Mouse (Mus musculus): ENCODE results near the gene Gm42417.

Gene Gm42417

DNA sequence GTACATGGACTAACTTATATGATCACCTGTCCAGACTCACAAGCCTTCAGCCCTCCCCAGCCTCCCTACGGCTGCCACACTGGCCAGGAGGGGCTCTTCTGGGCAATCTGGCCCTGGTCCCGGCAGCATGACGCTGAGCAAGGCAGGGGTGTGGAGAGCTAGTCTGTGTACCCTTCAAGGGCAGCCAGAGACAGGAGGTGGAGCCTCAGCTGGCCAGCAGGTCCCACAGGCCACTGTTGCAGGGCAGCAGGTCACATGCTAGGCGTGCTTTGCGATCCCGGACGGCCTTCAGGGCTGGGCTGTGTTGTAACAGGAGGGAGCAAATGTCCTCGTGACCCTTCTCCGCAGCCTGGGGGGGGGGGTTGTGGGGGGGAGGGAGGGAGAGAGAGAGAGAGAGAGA is at the start of gene Gm42417:
Gene Gm42417 (minus strand): TSS at position 244 of the 400 bp plus-strand sequence.
- DNase-seq, result peak; percentile 91

DNA sequence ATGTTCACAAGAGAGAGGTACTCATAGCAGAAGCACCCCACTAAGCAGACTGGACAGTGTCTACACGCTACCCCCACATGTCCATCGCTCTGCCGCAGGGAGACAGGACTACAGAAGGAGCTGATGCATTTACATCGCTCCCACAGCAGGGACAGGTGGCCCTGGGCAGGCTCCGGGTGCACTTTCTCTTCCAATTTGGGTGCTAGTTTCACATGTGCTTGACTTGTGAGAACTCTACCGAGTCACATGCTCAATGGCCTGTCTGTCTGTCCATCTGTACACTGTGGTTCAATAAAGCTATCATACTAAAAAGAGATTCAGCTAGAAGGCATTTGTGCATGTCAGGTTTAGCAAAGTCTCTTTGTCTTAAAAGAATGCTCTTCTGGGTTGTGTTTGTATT is 48.6 kb upstream of the Gm42417 start:
- DNase-seq, result no peak

GRCm38 (mm10) chr1:36586288-36586687 is 47.1 kb upstream of the Gm42417 start:
- DNase-seq, result no peak

DNA sequence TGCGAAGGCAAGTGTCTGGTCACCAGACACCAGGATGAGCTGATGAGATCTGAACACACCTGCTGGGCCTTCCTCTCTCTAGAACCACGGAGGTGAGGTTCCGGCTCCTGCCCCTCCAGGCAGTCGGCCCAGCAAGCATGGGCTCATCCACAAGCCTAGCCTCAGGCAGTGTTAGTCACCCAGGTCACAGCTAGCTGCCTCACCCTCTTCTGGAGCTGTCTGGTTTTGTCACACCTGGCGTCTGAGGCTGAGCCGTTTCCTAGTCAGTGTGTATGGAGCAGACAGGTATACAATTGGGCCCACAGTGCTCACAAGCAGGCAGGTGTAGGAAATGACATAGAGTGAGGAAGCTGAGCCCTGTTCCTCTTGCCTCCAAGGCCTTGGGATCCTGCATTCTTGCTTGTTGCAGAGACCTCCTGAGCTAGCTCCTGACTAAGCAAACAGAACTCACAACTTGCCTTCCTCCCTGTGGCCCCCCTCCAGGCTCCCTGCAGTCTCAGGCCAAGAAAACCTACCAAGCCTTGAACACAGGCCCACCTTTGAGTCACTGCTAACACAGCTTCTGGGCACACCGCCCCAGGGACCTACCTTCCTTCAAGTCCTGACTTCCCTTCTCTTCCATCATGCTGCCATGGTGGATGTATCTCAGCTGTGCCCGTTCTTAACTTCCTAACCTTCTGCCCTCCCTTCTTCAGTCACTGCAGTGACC is 44.3 kb upstream of the Gm42417 start:
- no peak for DNase-seq

DNA sequence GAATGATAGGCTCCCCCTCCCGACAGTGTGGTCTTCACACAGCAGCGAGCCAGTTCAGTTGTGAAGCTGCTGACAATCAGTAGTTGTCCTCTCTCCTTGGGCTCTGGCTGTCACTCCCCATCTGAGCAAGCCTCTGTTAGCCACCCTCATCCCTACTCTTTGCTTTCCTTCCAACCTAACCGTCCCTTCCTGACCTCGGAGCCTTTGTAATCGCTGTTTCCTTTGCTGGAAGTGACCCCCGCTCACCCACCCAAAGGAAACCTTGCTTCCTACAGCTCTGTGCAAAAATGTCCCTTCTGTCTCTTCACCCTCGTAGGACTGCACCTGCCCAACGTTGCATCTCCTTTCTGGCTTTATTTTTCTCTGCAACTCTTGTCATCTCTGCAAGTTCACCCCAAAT is 43.0 kb upstream of the Gm42417 start:
- DNase-seq, result no peak

- no peak for DNase-seq
Observed at GRCm38 (mm10) chr1:36581260-36581659, 42.0 kb upstream of the Gm42417 start.

DNA sequence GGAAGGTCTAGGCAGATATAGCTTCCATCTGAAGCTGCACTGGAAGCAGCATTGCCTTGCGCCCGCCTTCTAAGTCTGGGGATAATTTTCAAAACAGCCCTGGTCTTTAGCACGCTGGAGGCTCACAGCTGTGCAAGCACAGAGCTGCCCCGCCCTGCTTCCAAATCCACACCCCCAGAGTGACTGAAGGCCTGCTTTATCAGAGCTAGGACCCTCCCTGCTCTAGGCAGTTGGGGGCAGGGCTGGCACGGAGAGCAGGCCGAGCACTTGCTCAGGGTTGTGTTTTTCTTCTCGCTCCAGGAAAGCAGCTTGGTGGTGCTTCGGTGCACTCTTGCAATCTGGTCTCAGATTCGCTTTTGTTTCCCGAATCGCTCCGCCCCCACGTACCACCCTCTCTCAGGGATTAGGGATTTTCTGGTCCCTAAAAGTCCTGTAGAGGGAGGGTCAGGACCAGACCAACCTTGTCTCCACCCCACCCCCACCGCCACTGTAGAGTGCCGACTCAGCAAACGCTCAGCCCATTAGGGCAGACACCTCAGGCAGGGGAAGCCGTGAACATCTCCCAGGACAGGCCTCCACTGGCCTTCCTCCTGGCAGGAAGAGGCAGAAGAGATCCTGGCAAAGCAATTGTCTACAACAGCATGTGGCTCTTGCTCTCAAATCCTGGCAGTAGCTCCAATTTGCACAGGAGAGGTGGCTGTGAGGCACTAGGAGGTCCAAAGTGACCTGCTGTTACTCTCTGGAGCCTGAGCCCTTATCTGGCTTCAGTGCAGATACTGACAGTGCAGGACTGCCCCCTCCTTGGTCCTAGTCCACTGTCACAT is 41.4 kb upstream of the Gm42417 start:
- DNase-seq, result peak; percentile 72

GRCm38 (mm10) chr1:36579974-36580383 is 40.8 kb upstream of the Gm42417 start:
- DNase-seq, result no peak

DNA sequence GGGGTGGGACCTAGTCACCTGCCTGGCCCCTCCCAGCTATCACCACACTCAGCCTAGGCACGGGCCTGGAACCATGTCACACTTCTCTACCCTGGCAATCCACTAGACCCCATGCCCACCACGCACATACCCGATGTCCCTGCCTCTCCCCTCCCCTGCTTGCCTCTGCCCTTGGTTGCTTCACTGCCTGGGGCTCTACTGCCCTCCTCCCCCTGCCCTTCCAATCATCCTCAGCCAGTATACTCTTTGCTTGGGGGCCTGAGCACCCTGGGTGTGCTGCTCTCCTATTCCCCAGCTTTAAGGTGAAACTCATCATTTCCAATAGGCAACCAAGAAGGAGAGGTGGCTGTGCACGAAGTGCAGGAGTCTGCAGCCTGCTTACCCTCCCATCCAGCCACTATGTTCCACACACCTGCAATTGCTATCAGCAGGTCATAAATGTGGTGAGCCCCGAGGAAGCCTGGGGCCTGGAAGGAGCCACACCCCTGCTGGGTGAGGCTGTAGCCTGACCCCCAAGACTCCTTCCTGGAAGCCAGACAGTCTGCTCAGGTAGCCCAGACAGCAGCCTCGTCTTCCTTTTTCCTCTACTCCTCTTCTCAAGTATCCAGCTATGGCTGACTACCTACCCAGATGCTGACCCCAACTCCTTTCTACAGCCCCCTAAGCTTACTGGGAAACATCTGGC is 37.9 kb upstream of the Gm42417 start:
- no peak for DNase-seq

GRCm38 (mm10) chr1:36575347-36575746 is 36.1 kb upstream of the Gm42417 start:
- DNase-seq, result no peak

DNA sequence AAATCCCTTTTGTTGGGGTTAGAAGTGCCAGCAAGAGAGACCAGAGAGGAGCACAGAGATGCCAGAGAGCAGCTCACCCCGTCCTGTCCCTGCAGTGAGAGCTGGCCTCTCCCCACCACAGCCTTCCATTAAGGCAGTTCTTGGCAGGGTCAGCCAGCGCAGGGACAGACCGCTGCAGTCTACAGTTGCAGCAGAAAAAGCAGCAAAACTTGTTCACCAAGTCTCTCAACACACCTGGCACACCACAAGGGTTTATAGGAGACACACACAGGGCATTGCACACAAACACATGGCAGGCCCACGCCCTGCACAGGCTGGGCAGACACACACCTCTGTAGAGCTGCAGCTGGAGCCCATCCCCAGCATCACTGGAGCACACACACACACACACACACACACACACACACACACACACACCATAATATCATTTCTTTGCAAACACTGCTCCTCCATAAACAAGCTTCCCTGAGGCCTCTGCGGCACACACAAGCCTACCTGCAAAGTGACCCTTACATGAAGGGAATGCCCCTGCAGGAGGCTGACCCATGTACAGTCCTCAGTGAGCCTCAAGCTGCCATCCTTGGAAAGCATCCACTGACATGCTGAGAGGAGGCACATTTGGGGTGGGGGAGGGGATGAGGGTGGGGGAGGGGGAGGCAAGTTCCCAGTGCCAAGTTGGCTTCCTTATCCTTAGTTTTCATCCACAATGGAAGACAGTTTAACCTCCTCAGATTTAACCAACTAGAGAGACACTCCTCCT is 35.1 kb upstream of the Gm42417 start:
- peak; percentile 58 for DNase-seq

GRCm38 (mm10) chr1:36573524-36573923 is 34.3 kb upstream of the Gm42417 start:
- DNase-seq, result no peak

- peak; percentile 48 for DNase-seq
Observed at GRCm38 (mm10) chr1:36572709-36573108, 33.5 kb upstream of the Gm42417 start.

DNA sequence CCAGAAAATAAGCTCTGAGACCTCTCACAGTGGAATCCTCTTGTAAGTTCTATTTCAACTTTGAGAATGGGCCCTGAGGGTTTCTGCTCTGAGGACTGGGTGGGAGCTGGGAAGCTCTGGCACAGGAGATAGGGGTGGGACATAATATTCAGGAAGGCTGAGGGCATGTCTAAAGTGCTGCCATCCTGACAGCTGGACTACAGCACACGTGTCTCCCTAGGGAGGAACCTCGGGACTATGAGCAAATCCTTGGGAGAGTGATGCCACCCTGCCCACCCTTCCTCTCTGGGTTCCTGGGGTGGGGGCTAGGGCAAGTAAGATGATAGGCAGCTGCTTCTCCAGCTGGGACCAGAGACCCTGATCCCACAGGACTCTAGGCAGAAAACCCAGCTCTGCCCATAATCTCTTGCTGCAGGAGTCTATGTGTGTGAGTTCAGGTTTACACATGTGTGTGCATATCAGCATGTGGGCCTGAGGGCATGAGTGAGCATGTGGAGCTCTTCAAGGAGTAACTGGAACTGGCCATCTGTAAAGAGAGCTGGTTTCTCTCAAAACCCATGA is 33.0 kb upstream of the Gm42417 start:
- DNase-seq, result no peak

DNA sequence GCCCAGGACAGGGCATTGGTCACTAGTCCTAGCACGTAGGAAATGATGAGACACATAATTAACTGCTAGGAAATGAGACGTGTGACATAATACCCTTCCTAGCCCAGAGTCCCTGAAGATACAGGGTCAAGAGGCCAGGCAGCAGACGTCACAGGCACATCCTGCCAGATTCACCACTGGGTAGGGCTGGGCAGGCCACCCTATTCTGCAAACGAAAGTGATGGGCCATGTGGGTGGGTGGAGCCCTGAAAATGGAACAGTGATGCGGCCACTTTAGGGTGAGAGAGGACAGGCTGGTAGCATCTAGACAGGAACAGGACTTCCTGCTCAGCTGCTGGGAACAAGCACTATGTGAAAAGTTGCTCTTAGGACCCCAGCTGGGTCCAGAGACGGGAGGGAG is 32.4 kb upstream of the Gm42417 start:
- DNase-seq, result peak; percentile 90

- DNase-seq, result no peak
Observed at GRCm38 (mm10) chr1:36570320-36570719, 31.1 kb upstream of the Gm42417 start.

- DNase-seq, result no peak
Observed at GRCm38 (mm10) chr1:36569694-36570276, 30.6 kb upstream of the Gm42417 start.

GRCm38 (mm10) chr1:36568776-36569175 is 29.5 kb upstream of the Gm42417 start:
- DNase-seq, result no peak

- DNase-seq, result no peak
Observed at GRCm38 (mm10) chr1:36567818-36568603, 28.8 kb upstream of the Gm42417 start.

DNA sequence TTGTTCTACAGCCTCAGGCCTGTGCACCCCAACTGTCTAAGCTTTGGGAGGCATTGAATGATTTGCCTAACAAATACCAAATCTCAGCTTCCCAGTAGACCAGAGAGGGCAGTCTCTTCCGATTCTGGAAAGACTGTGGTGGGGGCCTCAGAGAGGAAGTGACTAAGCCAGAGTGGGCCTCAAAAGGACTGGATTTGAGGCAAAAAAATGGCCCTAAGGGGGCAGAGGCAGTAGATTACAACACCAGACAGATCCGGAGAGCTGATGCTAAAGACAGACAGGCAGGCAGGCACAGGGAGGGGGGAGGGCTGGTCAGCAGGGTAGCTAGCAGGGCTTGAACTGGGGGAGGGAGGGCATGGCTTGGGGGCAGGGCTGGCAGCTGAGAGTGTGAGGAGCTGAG is 27.2 kb upstream of the Gm42417 start:
- no peak for DNase-seq

- DNase-seq, result no peak
Observed at GRCm38 (mm10) chr1:36564101-36564500, 24.9 kb upstream of the Gm42417 start.

Measured in lung, postnatal 36 days (tissue).